Mouse (Mus musculus) frontal cortex, postnatal 10 days (tissue): Measurements from ENCODE around the gene Pgap2.

ENCODE experiments used
- DNase-seq, 2 experiments: peaks; one replicate each; pipeline ENCODE4 v3.0.0; 2022; ENCODE audit warnings: low spot score in 2 of 2, mixed read lengths in 1 of 2

The Pgap2 gene

GRCm38 (mm10) chr7:102209756-102210721, at the start of gene Pgap2, which contains the start of gene Nup98:
TSS of gene Pgap2 (plus strand) at chr7:102210208.
TSS of gene Nup98 (minus strand) at chr7:102210176.
- peak; percentile 99 for DNase-seq

DNA sequence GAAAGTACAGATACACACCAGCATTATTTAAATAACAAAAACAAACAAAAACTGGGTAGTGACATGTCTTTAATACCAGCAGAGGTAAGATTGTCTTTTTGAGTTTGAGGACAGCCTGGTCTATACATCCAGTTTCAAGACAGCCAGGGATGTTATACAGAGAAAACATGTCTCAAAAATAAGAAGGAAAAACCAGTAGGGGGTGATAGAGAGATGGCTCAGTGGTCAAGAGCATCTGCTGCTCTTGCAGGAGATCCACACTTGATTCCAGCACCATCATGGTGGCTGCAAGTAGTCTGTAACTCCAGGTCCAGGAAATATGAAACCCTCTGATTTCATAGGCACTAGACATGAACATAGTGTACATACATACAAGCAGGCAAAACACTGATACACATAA, 39.7 kb upstream of the Pgap2 start:
- no peak for DNase-seq

DNA sequence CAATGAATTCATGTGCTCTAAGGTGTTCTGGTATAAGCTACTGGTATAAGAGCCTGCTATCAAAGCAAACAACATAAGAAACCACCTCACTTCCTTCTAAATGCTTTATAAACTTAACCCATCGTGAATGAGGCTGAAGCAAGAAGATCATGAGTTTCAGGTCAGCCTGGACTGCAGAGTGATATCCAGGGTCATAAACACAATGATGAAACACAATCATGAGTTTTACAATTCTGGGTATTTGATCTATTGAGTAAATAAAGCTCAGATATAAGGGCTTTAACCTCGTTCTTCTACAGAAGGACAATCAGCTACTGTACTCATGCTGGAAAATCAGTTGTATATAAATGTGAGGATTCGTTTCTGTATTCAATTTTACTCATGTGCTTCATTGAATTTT, 26.2 kb upstream of the Pgap2 start:
- no peak for DNase-seq

- no peak for DNase-seq
Measured at GRCm38 (mm10) chr7:102192356-102192755, 17.7 kb upstream of the Pgap2 start.

DNA sequence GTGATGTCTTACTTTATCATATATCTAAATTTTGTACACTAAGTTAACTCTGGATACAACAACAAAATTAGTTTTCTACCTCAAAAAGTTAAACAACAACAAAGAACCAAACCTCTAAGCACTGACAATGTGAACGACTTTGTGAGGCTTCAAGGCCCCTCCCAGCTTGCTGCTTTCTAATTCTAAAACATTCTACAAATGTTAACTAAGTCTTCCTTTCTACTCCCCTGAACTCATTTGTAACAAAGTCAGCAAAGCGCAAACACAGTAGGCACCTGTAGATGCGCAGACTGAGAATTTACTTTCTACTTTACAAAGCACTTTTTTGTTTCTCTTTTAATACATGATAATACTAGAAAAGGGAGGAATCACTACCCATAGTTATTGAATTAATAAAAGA, 9.4 kb upstream of the Pgap2 start:
- DNase-seq, result no peak

- DNase-seq, result no peak
Measured at GRCm38 (mm10) chr7:102200996-102201785, 8.8 kb upstream of the Pgap2 start.

- no peak for DNase-seq
Measured at GRCm38 (mm10) chr7:102204296-102204857, 5.6 kb upstream of the Pgap2 start.

GRCm38 (mm10) chr7:102205646-102206045, 4.4 kb upstream of the Pgap2 start:
- DNase-seq, result no peak

DNA sequence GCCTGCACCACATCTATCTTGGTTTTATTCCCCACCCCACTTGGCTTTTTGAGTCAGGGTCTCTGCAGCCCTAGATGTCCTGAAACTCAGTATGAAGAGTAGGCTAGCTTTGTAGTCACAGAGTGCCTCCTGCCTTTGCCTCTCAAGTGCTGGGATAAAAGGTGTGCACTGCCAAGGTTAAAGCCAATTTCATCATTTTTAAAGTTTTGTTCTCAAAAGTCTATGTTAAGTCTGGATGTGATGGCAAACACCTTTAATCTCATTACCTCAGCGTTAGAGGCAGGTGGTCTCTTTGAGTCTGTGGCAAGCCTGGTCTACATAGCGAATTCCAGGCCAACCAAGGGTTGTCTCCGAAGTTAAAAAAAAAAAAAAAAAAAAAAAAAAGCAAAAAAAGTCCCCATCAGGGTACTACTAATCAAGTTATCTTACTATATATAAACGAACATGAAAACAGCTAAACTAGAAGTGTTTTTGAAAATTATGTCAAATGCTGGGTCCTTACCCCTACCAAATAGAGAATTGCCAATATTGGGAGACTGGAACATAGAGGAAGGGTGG, 1.1 kb upstream of the Pgap2 start:
- no peak for DNase-seq

DNA sequence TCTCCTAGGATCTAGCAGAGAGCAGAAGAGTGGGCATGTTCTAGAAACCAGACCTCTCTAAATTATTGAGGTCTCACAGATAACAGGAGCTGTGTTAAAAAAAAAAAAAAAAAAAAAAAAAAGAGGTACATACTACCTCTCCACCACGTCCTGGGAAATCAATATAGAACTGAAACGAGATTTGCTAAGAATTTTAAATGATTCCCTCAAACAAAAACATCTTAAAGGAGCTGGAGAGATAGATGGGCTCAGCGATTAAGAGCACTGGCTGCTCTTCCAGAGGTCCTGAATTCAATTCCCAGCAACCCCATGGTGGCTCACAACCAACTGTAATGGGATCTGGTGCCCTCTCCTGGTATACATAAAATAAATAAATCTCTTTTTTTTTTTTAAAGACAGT, 1.1 kb downstream of the Pgap2 start:
- no peak for DNase-seq

DNA sequence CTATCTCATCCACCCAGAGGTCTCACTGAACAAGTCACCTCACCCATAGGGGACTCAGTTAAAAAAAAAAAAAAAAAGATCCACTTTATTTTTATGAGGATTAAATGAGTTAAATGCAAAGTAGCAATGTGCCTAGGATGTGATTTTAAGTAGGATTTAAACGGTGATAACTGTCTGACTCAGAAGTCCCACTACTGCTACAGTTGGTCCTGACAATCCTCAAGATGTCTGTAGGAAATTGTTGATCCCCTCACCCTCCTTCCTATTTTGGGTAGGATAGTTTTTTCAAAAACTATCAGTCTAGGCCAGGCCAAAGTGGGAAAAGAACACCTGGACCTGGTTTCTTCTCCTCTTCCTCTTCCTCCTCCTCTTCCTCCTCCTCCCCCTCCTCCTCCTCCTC, 11.9 kb downstream of the Pgap2 start:
- no peak for DNase-seq

DNA sequence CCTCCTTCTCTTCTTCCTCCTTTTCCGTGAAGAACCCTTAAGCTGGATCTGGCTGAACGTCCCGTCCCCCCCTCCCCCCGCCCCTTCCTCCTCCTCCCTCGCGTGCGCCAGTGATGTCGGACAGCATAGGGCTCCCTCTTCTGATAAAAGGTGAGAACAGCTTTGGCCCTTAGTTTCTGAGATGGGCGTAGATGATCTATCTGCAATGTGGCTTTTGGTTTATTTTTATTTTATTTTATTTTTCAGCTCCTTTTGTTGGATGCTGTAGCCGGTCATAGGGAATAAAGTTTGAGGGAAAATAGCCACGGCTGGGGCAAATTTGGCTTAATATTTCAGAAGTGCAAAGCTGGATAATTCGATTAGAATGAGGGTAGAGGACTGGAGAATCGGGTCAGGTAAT, 12.3 kb downstream of the Pgap2 start:
- no peak for DNase-seq

- peak; percentile 31 to 62 for DNase-seq
Measured at GRCm38 (mm10) chr7:102222830-102223556, 13.0 kb downstream of the Pgap2 start.

- no peak for DNase-seq
Measured at GRCm38 (mm10) chr7:102223883-102224738, 14.1 kb downstream of the Pgap2 start.

- no peak for DNase-seq
Measured at GRCm38 (mm10) chr7:102226051-102226450, 16.0 kb downstream of the Pgap2 start.

DNA sequence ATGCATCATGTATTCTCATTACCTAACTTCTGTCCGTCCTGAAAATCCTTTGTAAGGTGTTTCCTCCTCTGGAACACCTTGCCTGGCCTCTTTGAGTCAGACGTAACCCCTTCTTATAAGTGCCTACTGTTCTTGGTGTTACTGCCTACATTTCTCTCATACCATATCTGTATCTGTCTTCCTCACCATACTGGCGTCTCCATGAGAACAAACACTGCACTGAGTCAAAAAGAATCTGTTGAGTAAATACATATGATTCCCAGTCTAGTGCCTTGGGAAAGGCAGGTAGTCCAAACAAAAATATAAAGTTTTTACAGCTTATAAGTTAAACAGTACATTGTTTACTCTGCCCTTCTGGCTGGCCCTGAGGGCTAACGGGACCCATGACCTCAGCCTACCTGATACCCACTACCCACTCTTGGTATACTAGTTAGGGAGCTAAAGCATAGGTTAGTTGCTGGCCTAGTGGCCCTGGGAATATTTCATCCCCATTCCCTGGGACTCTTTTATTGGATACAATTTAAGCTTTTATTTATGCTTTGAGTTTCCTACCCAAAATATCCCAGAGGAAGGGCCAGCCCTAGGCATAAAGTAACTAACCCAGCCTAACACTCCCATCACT, 18.2 kb downstream of the Pgap2 start:
- DNase-seq, result no peak

DNA sequence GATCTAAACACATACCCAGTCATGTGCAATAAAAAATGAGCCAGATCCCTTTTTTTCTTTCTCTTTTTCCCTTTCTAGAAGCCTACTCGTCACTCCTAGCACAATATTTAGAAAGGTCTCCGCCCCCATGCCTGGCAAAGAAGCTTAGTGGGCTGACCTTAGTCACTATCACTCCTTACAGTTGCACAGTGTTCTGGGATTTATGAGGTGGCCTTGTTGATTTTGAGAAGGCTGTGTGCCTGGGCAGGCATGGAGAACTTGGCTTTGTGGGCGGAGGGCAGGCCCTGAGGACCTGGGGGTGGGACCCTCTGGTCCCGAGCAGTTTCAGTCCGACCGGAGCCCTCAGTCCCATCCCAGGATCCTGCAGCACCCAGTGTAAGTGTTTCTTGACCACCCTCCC, 19.8 kb downstream of the Pgap2 start:
- DNase-seq, result no peak

DNA sequence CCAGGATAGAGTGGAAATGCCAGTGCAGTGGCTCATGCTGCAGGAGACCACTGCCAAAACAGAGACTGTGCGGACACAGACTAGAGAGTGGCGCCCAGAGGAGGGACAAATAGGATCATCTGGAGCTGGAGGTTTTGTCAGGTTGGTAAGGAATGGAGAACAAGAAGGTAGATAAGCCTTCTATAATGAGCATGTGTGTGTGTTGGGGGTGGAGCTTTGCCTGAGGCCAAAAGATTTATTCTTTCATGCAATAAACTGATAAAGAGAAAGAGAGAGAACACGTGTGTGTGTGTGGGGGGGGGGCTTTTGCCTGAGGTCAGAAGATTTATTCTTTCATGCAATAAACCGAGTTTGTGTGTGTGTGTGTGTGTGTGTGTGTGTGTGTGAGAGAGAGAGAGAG, 23.1 kb downstream of the Pgap2 start:
- no peak for DNase-seq

DNA sequence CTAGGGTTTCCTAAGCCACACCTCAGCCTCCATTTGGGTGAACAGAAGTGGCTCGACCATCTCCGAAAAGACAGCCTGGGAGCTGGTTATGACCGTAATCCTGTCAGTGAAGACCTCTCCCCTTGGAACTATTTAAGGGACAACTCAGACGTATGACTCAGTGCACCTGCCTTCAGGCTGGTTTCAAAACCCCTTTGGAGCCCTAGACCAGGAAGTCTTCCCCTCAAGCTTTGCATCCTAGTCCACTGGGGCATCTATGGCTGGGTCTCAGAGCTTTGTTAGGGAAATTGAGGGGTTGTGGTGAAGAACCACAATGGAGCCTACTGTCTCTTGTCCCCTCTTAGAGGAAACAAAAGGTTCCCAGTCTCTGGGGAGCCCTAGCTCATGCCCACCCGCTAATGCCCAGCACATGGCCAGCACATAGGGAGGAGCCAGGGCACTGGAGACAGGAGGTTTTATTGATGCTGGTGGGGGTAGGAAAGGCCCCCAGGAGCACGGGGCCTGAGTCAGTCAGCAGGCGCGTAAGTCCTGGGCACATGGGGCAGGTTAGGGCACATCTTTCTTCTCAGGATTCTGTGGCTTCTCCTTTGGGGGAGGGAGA, 28.8 kb downstream of the Pgap2 start:
- no peak for DNase-seq

- no peak for DNase-seq
Measured at GRCm38 (mm10) chr7:102239591-102239990, 29.6 kb downstream of the Pgap2 start.
